Mouse (Mus musculus): ENCODE results near the gene Lce1d. TPM values are rescaled to one million over a fixed set of nuclear protein-coding genes. Genes with fewer than 3 reads are reported as not detected.

Lce1d gene
- not detected for polyA plus RNA-seq (2014; fragmentation: Illumina TruSeq; extraction: RNeasy Lipid Tissue Mini Kit (QIAGEN cat#74804))

DNA sequence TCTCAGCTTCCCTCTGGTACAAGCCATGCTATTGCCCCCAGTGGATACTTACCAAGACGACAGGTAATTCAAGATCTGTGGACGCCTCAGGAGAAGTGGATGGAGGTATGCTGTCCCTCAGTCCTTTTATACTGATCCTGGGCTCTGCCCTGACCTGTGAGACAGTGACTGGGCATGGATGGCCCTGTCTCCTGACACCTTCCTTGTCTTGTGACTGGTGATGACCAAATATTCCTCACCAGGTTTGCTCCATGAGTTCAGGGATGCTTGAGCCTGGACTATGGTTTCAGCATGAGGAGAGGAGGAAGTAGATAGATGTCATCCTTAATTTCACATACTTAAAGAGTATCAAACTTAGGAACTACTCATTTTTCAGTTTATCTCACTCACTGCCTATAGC is at the start of gene Lce1d:
Lce1d (minus strand) TSS at position 101 of the 400 bp plus-strand sequence.

DNA sequence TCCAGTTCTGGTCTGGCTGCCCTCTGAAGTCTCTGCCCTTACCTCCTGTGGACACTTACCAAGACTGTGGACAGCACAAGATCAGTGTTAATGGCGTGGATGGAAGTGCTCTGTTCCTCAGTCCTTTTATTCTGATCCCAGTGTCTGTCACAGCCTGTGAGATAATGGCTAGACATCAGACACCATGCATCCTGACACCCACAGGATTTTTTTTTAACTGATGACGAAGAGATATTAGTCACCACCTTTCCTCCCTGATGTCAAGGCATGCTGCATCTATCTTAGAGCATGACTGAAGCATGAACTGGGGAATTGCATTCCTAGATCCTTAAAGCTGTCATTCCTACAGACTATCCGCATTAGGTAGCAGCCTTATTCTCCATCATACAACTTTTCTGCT is 33.2 kb upstream of the Lce1d start, which contains the start of gene Lce1f:
Lce1f (minus strand) TSS at position 101 of the 400 bp plus-strand sequence.

DNA sequence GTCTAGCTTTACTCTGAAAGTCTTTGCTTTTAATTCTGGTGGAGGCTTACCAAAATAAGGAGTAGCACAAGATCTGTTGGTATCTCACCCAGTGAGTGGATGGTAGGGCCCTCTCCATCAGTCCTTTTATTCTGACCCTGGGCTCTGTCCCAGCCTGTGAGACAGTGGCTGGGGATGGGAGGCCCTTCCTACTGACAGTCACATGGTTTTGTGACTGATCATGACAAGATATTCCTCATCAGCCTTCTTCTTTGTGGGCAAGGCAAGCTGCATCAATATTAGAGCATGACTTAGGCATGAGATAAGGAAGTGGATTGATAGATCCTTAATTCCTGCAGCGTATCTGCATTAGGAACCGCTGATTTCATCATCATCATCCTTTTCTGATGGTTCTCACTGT is 22.0 kb upstream of the Lce1d start, which contains the start of gene Lce1e:
Lce1e (minus strand) TSS at position 101 of the 400 bp plus-strand sequence.

DNA sequence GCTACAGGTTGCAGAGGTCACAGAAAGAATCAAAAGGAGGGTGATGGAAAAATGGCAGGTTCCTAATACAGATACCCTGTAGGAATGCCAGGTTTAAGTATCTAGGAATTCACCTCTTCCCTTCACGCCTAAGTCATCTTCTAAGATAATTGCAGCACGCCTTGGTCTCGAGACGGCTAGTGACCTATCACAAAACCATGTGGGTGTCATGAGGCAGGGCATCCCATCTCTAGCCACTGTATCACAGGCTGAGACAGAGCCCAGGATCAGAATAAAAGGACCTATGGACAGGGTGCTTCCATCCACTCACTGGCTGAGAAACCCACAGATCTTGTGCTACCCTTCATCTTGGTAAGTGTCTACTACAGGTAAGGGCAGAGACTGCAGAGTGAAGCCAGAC is 8.1 kb downstream of the Lce1d start, which contains the start of gene Lce1c:
Lce1c (plus strand) TSS at position 301 of the 400 bp plus-strand sequence.

DNA sequence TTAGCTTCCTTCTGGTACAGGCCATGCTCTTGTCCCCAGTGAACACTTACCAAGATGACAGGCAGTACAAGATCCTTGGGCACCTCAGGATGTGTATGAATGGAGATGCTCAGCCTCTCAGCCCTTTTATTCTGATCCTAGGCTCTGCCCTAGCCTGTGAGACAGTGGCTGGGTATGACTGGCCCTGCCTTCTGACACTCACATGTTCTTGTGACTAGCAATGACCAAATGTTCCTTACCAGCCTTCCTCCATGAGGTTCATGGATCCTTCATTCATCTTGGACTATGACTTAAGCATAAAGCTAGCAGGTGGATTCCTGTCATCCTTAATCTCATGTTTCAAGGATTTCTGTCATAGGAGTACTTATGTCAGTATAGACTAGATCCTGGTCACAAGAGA is 16.8 kb downstream of the Lce1d start, which contains the start of gene Lce1a2:
Lce1a2 (minus strand) TSS at position 101 of the 400 bp plus-strand sequence.

DNA sequence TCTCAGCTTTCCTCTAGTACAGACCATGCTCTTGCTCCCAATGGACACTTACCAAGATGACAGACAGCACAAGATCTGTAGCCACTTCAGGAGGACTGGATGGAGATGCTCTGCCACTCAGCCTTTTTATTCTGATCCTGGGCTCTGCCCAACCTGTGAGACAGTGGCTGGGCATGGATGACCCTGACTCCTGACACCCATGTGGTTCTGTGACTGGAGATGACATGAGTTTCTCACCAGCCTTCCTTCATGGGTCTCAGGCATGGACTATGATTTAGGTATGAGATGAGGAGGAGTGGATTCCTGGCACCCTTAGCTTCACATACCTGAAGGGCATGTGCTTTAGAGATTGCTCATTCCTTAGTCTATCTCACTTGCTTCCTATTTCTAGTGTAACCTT is 30.2 kb downstream of the Lce1d start, which contains the start of gene Lce1b:
Lce1b (minus strand) TSS at position 101 of the 400 bp plus-strand sequence.

DNA sequence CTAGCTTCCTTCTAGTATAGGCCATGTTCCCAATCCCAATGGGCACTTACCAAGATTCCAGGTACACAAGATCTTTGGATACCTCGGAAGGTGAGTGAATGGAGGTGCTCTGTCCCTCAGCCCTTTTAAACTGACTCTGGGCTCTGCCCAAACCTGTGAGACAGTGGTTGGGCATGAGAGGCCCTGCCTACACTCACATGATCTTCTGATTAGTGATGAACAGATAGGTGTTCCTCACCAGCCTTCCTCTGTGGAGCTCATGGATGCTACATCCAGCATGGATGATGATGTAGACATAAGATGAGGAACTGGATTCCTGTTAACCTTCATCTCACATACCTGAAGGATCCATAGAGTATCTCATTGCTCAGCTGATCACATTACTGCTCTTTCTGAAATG is 38.8 kb downstream of the Lce1d start, which contains the start of gene Lce1a1:
Lce1a1 (minus strand) TSS at position 101 of the 400 bp plus-strand sequence.

Other genes starting within 250 kb of the Lce1d start
- not detected for gene Sprr1b, start 248.4 kb downstream of the Lce1d start, polyA plus RNA-seq (2014; fragmentation: Illumina TruSeq; extraction: RNeasy Lipid Tissue Mini Kit (QIAGEN cat#74804))
- gene Sprr3, start 228.5 kb downstream of the Lce1d start, polyA plus RNA-seq (2014; fragmentation: Illumina TruSeq; extraction: RNeasy Lipid Tissue Mini Kit (QIAGEN cat#74804)), result not detected
- gene Sprr1a, start 201.3 kb downstream of the Lce1d start, polyA plus RNA-seq (2014; fragmentation: Illumina TruSeq; extraction: RNeasy Lipid Tissue Mini Kit (QIAGEN cat#74804)), result not detected
- gene Sprr4, start 186.7 kb downstream of the Lce1d start, polyA plus RNA-seq (2014; fragmentation: Illumina TruSeq; extraction: RNeasy Lipid Tissue Mini Kit (QIAGEN cat#74804)), result not detected
- gene 2310046K23Rik, start 152.7 kb downstream of the Lce1d start, polyA plus RNA-seq (2014; fragmentation: Illumina TruSeq; extraction: RNeasy Lipid Tissue Mini Kit (QIAGEN cat#74804)), result not detected
- not detected for gene Ivl, start 113.5 kb downstream of the Lce1d start, polyA plus RNA-seq (2014; fragmentation: Illumina TruSeq; extraction: RNeasy Lipid Tissue Mini Kit (QIAGEN cat#74804))
- not detected for gene Smcp, start 98.2 kb downstream of the Lce1d start, polyA plus RNA-seq (2014; fragmentation: Illumina TruSeq; extraction: RNeasy Lipid Tissue Mini Kit (QIAGEN cat#74804))
- not detected for gene 2210017I01Rik, start 79.7 kb downstream of the Lce1d start, polyA plus RNA-seq (2014; fragmentation: Illumina TruSeq; extraction: RNeasy Lipid Tissue Mini Kit (QIAGEN cat#74804))
- not detected for gene Lce6a, start 65.5 kb downstream of the Lce1d start, polyA plus RNA-seq (2014; fragmentation: Illumina TruSeq; extraction: RNeasy Lipid Tissue Mini Kit (QIAGEN cat#74804))
- gene Lce1a1, start 38.9 kb downstream of the Lce1d start, polyA plus RNA-seq (2014; fragmentation: Illumina TruSeq; extraction: RNeasy Lipid Tissue Mini Kit (QIAGEN cat#74804)), result not detected
- gene Lce1b, start 30.3 kb downstream of the Lce1d start, polyA plus RNA-seq (2014; fragmentation: Illumina TruSeq; extraction: RNeasy Lipid Tissue Mini Kit (QIAGEN cat#74804)), result not detected
- not detected for gene Lce1a2, start 16.9 kb downstream of the Lce1d start, polyA plus RNA-seq (2014; fragmentation: Illumina TruSeq; extraction: RNeasy Lipid Tissue Mini Kit (QIAGEN cat#74804))
- gene Lce1c, start 8.0 kb downstream of the Lce1d start, polyA plus RNA-seq (2014; fragmentation: Illumina TruSeq; extraction: RNeasy Lipid Tissue Mini Kit (QIAGEN cat#74804)), result not detected
- gene Lce1e, start 21.9 kb upstream of the Lce1d start, polyA plus RNA-seq (2014; fragmentation: Illumina TruSeq; extraction: RNeasy Lipid Tissue Mini Kit (QIAGEN cat#74804)), result not detected
- not detected for gene Lce1f, start 33.1 kb upstream of the Lce1d start, polyA plus RNA-seq (2014; fragmentation: Illumina TruSeq; extraction: RNeasy Lipid Tissue Mini Kit (QIAGEN cat#74804))
- not detected for gene Gm38119, start 51.9 kb upstream of the Lce1d start, polyA plus RNA-seq (2014; fragmentation: Illumina TruSeq; extraction: RNeasy Lipid Tissue Mini Kit (QIAGEN cat#74804))
- not detected for gene Lce1g, start 65.1 kb upstream of the Lce1d start, polyA plus RNA-seq (2014; fragmentation: Illumina TruSeq; extraction: RNeasy Lipid Tissue Mini Kit (QIAGEN cat#74804))
- gene Lce1h, start 77.9 kb upstream of the Lce1d start, polyA plus RNA-seq (2014; fragmentation: Illumina TruSeq; extraction: RNeasy Lipid Tissue Mini Kit (QIAGEN cat#74804)), result not detected
- not detected for gene Lce1i, start 91.7 kb upstream of the Lce1d start, polyA plus RNA-seq (2014; fragmentation: Illumina TruSeq; extraction: RNeasy Lipid Tissue Mini Kit (QIAGEN cat#74804))
- gene Lce1j, start 103.3 kb upstream of the Lce1d start, polyA plus RNA-seq (2014; fragmentation: Illumina TruSeq; extraction: RNeasy Lipid Tissue Mini Kit (QIAGEN cat#74804)), result not detected
- gene Lce1k, start 120.7 kb upstream of the Lce1d start, polyA plus RNA-seq (2014; fragmentation: Illumina TruSeq; extraction: RNeasy Lipid Tissue Mini Kit (QIAGEN cat#74804)), result not detected
- gene Kprp, start 140.0 kb upstream of the Lce1d start, polyA plus RNA-seq (2014; fragmentation: Illumina TruSeq; extraction: RNeasy Lipid Tissue Mini Kit (QIAGEN cat#74804)), result not detected
- gene Lce1l, start 164.1 kb upstream of the Lce1d start, polyA plus RNA-seq (2014; fragmentation: Illumina TruSeq; extraction: RNeasy Lipid Tissue Mini Kit (QIAGEN cat#74804)), result not detected
- not detected for gene 2310050C09Rik, start 183.0 kb upstream of the Lce1d start, polyA plus RNA-seq (2014; fragmentation: Illumina TruSeq; extraction: RNeasy Lipid Tissue Mini Kit (QIAGEN cat#74804))
- gene Lce3a, start 239.0 kb upstream of the Lce1d start, polyA plus RNA-seq (2014; fragmentation: Illumina TruSeq; extraction: RNeasy Lipid Tissue Mini Kit (QIAGEN cat#74804)), result not detected
- gene Lce3b, start 245.8 kb upstream of the Lce1d start, polyA plus RNA-seq (2014; fragmentation: Illumina TruSeq; extraction: RNeasy Lipid Tissue Mini Kit (QIAGEN cat#74804)), result not detected